Mouse (Mus musculus) ovary, postnatal 36 days (tissue): ENCODE data around the gene Nyap2.

Experiments used
- DNase-seq: peaks from one replicate; pipeline ENCODE4 v3.0.0; 2022; ENCODE audit warnings: low spot score, mixed read lengths

Nyap2 gene

DNA sequence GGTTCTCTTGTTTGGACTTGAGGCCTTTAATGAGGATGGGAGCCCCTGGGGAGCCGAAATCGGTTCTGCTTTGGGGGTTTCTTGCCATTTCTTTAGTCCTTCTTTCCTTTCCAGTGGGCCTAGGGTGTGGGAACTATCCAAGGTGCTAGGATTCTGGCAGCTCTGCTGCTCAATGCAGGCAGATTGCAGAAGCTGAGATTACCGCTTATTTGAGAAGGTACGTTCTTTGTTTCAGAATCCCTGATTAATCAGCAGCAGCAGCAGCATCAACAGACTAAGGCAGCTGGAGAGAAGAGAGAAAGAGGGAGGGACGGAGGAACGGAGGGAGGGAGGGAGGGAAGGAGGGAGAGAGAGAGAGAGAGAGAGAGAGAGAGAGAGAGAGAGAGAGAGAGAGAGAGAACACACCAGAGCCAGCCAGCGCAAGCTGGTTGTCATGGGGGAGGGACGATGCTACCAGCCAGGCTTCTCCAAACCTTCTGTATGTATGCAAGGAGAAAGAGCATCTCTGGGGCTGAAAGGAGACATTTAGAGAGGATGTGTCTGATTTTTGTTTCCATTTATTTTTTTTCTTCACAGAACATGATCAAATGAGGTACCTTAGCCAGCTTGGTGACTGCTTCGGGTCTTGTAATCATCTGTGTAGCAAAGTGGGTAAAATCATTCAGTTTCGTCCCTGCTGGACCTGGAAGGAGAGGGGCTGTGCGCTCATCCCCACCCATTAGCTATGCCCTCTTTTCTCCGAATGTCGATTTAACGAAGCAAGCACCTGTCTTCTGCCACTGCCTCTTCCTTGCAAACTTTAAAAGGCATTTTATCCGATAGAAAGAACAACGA is at the start of gene Nyap2:
TSS of gene Nyap2 (plus strand) at position 120 of the 834 bp plus-strand sequence.
- DNase-seq, result no peak

DNA sequence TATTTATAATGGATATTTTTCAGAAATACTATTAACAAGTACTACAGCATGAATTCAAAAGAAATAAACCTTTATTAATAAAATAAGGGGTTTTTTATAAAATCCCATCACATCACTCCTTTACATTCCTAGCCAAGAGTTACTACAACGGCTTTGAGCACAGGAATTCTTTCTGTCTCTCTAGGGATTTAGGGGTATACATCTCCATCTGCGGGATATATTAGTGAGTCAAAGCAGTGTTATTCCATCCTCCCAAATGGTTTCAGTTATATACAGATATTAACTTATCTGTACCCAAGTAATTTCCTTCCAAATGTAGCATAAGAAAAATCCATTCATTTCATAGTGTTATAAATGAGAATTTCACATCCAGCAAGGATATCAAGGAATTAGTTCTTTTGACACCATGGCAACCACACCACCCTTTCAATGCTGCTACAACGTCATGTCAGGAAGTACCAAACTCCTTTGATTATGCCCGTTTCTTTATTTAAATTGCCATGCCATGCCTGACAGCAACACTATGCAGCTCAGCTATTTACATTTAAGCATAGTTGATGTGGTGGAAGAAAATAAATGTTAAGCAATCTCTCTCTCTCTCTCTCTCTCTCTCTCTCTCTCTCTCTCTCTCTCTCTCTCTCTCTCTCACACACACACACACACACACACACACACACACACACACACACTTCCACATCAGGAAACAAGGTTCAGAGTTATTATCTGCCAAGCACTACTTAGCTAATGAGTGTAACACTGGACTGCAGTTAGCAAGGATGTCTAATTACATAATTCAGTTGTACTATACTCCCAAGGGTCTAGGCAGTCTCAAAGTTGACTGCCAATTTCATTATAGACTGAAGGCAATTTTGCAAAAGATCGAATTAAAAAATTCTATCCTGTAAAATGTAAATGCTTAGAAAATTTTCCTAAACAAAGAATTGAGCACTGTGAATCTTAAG is 33.6 kb upstream of the Nyap2 start:
- DNase-seq, result no peak

GRCm38 (mm10) chr1:81058340-81058739 is 18.4 kb upstream of the Nyap2 start:
- DNase-seq, result no peak

GRCm38 (mm10) chr1:81058835-81059234 is 17.9 kb upstream of the Nyap2 start:
- no peak for DNase-seq

GRCm38 (mm10) chr1:81062811-81063210 is 13.9 kb upstream of the Nyap2 start:
- DNase-seq, result no peak

DNA sequence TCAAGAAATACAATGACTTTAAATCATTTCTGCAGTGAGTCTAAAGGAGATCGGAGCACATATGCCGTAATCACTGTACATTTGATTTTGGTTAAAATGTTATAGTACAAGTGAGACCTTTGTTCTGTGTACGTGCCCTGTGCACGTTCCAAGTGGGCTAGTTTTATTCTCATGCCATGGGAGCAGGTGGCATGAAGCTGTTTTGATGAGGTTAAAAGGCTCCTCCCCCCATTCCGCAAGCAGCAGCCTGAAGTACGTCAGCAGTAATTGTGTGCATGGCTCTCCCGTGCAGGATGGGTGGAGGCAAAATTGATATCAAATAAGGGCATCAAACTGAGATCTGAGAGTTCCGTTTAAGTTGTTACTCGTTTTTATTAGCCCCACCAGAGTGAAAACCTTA is 491 bp upstream of the Nyap2 start:
- no peak for DNase-seq

- DNase-seq, result no peak
Observed at GRCm38 (mm10) chr1:81077665-81078314, 1.0 kb downstream of the Nyap2 start.

DNA sequence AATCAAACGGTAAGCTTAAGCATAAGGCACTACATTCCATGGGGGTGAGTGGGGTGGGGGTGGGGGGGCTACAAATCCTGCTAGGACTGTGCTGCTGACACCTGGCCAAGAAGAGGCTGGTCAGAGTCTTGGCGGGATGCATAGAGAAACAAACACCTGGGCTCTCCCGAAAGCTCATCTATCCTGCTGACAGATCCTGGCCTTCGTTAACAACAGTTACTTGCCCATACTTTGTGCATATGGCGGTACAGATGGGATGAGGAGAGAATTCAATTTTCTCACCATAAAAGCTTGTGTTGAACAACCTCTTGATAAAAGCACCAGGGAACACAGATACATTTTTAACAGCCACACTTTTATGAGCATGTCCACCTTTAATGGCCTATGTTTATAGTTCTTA is 10.7 kb downstream of the Nyap2 start:
- no peak for DNase-seq

GRCm38 (mm10) chr1:81090400-81090799 is 13.7 kb downstream of the Nyap2 start:
- no peak for DNase-seq

DNA sequence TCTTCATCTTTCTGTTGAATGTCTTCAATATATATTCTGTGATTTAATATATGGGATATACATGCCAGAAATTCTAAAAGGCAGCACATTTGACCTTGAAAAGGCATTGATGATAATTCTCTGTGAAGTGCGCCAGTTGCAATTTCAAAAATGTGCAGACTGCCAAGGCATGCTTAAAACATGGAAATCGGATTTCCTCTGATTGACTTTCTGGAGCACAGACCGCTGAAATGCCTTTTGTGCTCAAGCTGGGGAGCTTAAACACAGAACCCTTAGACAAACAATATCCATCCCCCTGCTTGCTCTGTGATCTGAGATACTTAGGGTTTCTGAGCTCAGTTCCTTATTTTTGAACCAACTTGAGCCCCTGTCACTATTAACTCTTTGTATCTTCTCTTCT is 14.2 kb downstream of the Nyap2 start:
- no peak for DNase-seq

GRCm38 (mm10) chr1:81092056-81092455 is 15.3 kb downstream of the Nyap2 start:
- DNase-seq, result no peak

GRCm38 (mm10) chr1:81092886-81093285 is 16.1 kb downstream of the Nyap2 start:
- no peak for DNase-seq

GRCm38 (mm10) chr1:81098950-81099349 is 22.2 kb downstream of the Nyap2 start:
- DNase-seq, result no peak

GRCm38 (mm10) chr1:81101749-81102148 is 25.0 kb downstream of the Nyap2 start:
- no peak for DNase-seq

GRCm38 (mm10) chr1:81119732-81120131 is 43.0 kb downstream of the Nyap2 start:
- no peak for DNase-seq

DNA sequence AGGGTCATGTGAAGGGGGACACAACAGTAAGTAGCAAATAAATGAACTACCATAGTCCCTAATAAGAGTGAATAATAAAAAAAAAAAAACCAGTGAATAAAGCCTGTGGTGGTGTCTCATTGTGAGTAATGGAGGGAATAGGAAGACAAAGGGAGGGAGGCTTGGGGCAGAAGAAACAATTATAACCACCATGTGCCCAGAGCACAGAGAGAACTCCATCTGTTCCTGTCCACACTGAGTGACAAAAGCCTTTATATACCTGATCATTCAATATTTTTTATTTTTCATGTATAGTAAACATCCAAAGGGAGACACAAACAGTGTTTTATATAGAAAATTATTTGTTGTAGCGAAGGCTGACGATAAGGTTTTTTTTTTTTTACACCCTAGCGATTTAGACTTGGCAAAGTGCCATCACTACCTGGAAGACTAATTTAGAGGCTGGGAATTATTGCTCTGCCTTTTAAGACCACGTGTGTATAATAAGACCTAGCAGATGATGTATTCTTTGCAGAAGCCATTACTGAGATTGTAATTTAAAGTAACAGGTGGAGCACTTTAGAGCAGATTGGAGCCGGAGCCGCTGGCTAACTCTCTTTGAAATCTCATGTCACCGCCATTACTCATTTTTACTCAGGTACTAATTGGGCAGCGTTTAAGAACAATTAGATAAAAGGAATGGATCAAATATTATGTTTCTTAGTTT is 55.4 kb downstream of the Nyap2 start:
- DNase-seq, result no peak

GRCm38 (mm10) chr1:81143855-81144254 is 67.1 kb downstream of the Nyap2 start:
- no peak for DNase-seq

DNA sequence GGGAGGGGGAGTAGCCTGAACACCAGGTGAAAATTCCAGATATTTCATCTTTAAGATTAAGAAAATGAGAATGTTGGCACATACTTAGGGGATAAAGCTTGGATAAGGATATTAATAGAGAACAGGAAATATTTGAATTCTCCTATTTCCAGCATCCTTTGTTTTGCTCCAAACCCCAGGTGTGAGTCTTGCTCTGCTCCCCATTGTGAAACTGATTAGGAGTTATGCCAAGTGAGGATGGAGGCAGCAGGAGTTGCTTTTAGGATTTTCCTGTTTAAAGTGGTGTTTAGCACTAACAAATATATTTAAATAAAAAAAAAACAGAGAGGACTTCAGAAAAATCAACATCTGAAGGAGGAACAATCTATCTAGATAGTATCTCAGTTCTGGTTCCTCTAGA is 68.8 kb downstream of the Nyap2 start:
- DNase-seq, result no peak

- DNase-seq, result no peak
Observed at GRCm38 (mm10) chr1:81169245-81169644, 92.5 kb downstream of the Nyap2 start.

- DNase-seq, result no peak
Observed at GRCm38 (mm10) chr1:81172703-81173102, 96.0 kb downstream of the Nyap2 start.

GRCm38 (mm10) chr1:81173303-81173702 is 96.6 kb downstream of the Nyap2 start:
- no peak for DNase-seq

- DNase-seq, result no peak
Observed at GRCm38 (mm10) chr1:81179725-81180124, 103.0 kb downstream of the Nyap2 start.
